Mouse (Mus musculus): ENCODE measurements around the gene Fbxo10.
"Not testable (repeated sequence)": the region's sequence is repeated elsewhere in the genome, so short reads cannot be mapped to it uniquely, and the experiment has no call there.

Fbxo10 gene

DNA sequence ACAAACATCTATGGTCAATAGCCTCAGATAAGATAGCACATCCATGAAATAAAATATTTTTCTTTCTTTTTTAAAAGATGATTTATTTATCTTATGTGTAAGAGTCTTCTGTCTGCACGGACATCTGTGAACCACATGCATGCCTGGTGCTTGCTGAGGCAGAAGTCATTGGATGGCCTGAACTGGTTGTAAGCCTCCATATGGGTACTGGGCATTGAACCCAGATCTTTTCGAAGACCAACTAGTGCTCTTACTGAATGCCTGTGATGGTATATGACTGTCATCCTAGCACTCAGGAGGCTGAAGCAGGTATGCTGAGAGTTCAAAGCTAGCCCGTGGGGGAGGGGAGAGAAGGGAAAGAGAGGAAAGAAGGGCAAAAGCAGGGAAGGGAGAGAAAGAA, 86.3 kb downstream of the Fbxo10 start:
- no peak for DNase-seq

- DNase-seq: no peak
Measured at GRCm38 (mm10) chr4:44994776-44995175, 89.6 kb downstream of the Fbxo10 start.

DNA sequence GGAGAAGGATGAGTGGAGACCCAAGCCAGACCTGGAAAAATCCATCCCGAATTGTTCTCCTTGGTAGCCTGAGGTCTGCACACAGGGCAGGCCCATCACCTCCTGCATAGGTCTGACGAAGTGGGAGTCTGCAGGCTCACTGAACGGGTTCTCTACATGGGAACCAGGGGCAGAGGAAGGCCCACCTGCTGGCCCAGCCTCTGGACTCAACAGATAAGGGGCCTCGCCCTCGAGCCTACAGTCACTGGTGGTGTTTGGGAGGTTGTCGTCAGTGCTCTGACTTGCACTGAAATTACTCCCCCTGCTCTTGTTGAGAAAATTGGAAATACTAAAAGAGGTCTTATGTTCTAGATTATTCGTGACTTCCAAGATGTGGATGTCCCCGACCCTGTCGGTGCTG, 90.6 kb downstream of the Fbxo10 start:
- no peak for DNase-seq

DNA sequence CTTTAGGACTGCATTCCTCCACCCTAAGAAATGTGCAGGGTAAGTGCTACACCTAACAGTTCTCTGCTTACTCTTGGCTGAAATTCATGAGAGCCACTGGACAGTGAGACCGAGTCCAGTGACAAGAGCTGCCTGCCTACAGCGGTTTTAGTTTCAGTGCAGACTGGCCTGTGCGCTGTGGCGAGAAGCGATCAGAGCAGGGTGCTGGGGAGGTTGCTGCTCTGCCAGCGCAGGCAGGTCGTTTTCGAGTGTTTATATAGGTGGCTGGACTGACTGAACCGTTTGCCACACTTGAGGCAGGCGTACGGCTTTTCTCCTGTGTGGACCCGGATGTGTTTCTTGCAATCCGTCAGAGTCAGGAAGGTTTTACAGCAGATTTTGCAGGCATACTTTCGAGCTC, 91.2 kb downstream of the Fbxo10 start:
- DNase-seq: not testable (repeated sequence)

- DNase-seq: not testable (repeated sequence)
Measured at GRCm38 (mm10) chr4:44992330-44992729, 92.1 kb downstream of the Fbxo10 start.

DNA sequence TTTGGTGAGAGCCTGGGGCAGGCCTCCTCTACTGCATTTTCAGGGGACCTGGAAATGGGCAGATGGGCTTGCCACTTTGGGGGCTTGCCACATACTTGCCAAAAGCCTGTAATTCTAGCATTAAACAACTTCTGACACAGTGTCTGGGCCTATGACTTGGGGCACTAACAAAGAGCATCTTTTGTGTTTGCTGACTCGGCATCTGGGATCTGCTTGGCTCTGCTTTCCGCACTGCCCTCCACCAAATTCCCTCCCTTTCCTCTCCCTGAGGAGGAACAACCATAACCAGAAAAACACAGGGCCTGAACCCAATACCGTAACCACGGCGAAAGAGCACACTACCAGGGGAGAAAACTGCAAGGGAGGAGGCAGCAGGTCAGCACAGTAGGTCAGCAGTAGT, 93.8 kb downstream of the Fbxo10 start:
- no peak for DNase-seq
